Mouse (Mus musculus) midbrain, embryonic 11.5 days (tissue): ENCODE measurements around the gene Fastkd5. TPM values are rescaled to one million over a fixed set of nuclear protein-coding genes. Genes with fewer than 3 reads are reported as not detected.

Experiments used
- ATAC-seq: fragments of 200-750 bp; cut with Nextera tagmentation; 2 replicates; pipeline ENCODE4 v1.8.0; 2017; ENCODE audit warnings: moderate TSS enrichment, moderate library complexity; ENCODE audit not compliant: low FRiP score
- DNase-seq: peaks from one replicate; pipeline ENCODE4 v3.0.0; 2015; ENCODE audit warnings: low spot score; ENCODE audit errors: missing footprints
- H3K27ac ChIP-seq: fragments of 300-500 bp; sonication (generic); 2 replicates; pipeline ENCODE4 v1.5.1; 2014; ENCODE audit warnings: low read depth, low read length
- H3K27me3 ChIP-seq: fragments of 300-500 bp; sonication (generic); 2 replicates; pipeline ENCODE4 v1.6.1; 2014; ENCODE audit warnings: mild to moderate bottlenecking, low read length, moderate library complexity, mixed read lengths; ENCODE audit not compliant: control insufficient read depth, insufficient read depth
- H3K36me3 ChIP-seq: fragments of 300-500 bp; sonication (generic); 2 replicates; pipeline ENCODE4 v1.6.1; 2014; ENCODE audit warnings: mild to moderate bottlenecking, low read length, moderate library complexity, mixed read lengths; ENCODE audit not compliant: control insufficient read depth, insufficient read depth
- H3K4me1 ChIP-seq: fragments of 300-500 bp; sonication (generic); 2 replicates; pipeline ENCODE4 v1.6.1; 2014; ENCODE audit warnings: low read length; ENCODE audit not compliant: control insufficient read depth, insufficient read depth
- H3K4me2 ChIP-seq: fragments of 300-500 bp; sonication (generic); 2 replicates; pipeline ENCODE4 v1.6.1; 2014; ENCODE audit warnings: mild to moderate bottlenecking, moderate library complexity
- H3K4me3 ChIP-seq: fragments of 300-500 bp; sonication (generic); 2 replicates; pipeline ENCODE4 v1.5.1; 2014; ENCODE audit warnings: low read depth, low read length
- H3K9ac ChIP-seq: fragments of 300-500 bp; sonication (generic); 2 replicates; pipeline ENCODE4 v1.6.1; 2014; ENCODE audit warnings: low read length
- H3K9me3 ChIP-seq: fragments of 300-500 bp; sonication (generic); 2 replicates; pipeline ENCODE4 v1.6.1; 2016; ENCODE audit warnings: low read length; ENCODE audit not compliant: control insufficient read depth
- WGBS: fragments of 180-500 bp; shearing (Covaris S2); extraction: QIAGEN DNeasy Blood & Tissue Kit; methylation state at CpG from one replicate; pipeline ENCODE4 v1.1.7; 2014; 5-methylcytosine and 5-hydroxymethylcytosine counted together
- polyA plus RNA-seq: library from polyadenylated mRNA; unstranded; fragments of >200 nt; fragmentation: Nextera tagmentation; extraction: Ambion mirVana; gene quantifications from 2 replicates; pipeline ENCODE4 v1.2.1, GENCODE M21; 2014

The Fastkd5 gene
- polyA plus RNA-seq, 1 experiment from 2014 or later: 19.7 TPM

- H3K4me3 ChIP-seq: no peak overlapping the region; the same call in 1 of the 2 replicates
- no peak overlapping the region for H3K27ac ChIP-seq
- no peak overlapping the region for H3K9ac ChIP-seq
- WGBS: 65% methylated on average over 3 of the region's 3 CpGs
- ATAC-seq (no peak), DNase-seq (peak; percentile 84)
- H3K4me2 ChIP-seq: peak overlapping the region; percentile 90
- H3K27me3 ChIP-seq: no peaks in the 10 kb centered on the region; the same call in none of the 2 replicates
- no peaks in the 10 kb centered on the region for H3K9me3 ChIP-seq
- peaks cover 5% of the 10 kb centered on the region; the same call in 1 of the 2 replicates for H3K36me3 ChIP-seq
- H3K4me1 ChIP-seq: peaks cover 16% of the 10 kb centered on the region
These were observed 1.4 kb downstream of the Fastkd5 start for GRCm38 (mm10) chr2:130628424-130628823.

- Histone ChIP-seq H3K4me1 (no peaks in the 10 kb centered on the region), H3K27me3 (no peaks in the 10 kb centered on the region), H3K27ac (no peak overlapping the region), H3K4me3 (no peak overlapping the region), H3K9me3 (no peaks in the 10 kb centered on the region), H3K36me3 (peaks cover 21% of the 10 kb centered on the region), H3K4me2 (no peak overlapping the region), H3K9ac (no peak overlapping the region)
- WGBS: 98% methylated on average over 7 of the region's 7 CpGs
- DNase-seq (no peak), ATAC-seq (no peak)
These were observed 10.9 kb downstream of the Fastkd5 start for GRCm38 (mm10) chr2:130618972-130619371.

GRCm38 (mm10) chr2:130613091-130613490, 16.7 kb downstream of the Fastkd5 start:
- Histone ChIP-seq H3K4me3 (no peak overlapping the region), H3K4me1 (no peaks in the 10 kb centered on the region), H3K27me3 (no peaks in the 10 kb centered on the region), H3K9ac (no peak overlapping the region), H3K4me2 (no peak overlapping the region), H3K9me3 (no peaks in the 10 kb centered on the region), H3K27ac (no peak overlapping the region), H3K36me3 (peaks cover 13% of the 10 kb centered on the region)
- ATAC-seq (no peak), DNase-seq (no peak)
- WGBS: 63% methylated on average over 3 of the region's 3 CpGs

- no peaks in the 10 kb centered on the region for H3K4me1 ChIP-seq
- no peak overlapping the region for H3K4me2 ChIP-seq
- H3K9ac ChIP-seq: no peak overlapping the region
- H3K27me3 ChIP-seq: no peaks in the 10 kb centered on the region
- no peaks in the 10 kb centered on the region for H3K9me3 ChIP-seq
- H3K4me3 ChIP-seq: no peak overlapping the region
- no peak overlapping the region for H3K27ac ChIP-seq
- no peak for DNase-seq
- WGBS: 86% methylated on average over 4 of the region's 4 CpGs
- H3K36me3 ChIP-seq: peaks cover 6% of the 10 kb centered on the region
- ATAC-seq: no peak
These were observed 27.6 kb downstream of the Fastkd5 start for GRCm38 (mm10) chr2:130602195-130602594.

GRCm38 (mm10) chr2:130598399-130598798, 31.4 kb downstream of the Fastkd5 start:
- no peak overlapping the region for H3K27ac ChIP-seq
- ATAC-seq (no peak), DNase-seq (no peak)
- WGBS: 77% methylated on average over 3 of the region's 3 CpGs
- no peak overlapping the region for H3K9ac ChIP-seq
- H3K4me3 ChIP-seq: no peak overlapping the region
- peaks cover 6% of the 10 kb centered on the region for H3K36me3 ChIP-seq
- H3K27me3 ChIP-seq: no peaks in the 10 kb centered on the region
- no peaks in the 10 kb centered on the region for H3K4me1 ChIP-seq
- no peak overlapping the region for H3K4me2 ChIP-seq
- no peaks in the 10 kb centered on the region for H3K9me3 ChIP-seq

- H3K27me3 ChIP-seq: no peaks in the 10 kb centered on the region
- no peak overlapping the region for H3K4me2 ChIP-seq
- no peak overlapping the region for H3K27ac ChIP-seq
- H3K4me3 ChIP-seq: no peak overlapping the region
- H3K36me3 ChIP-seq: peaks cover 6% of the 10 kb centered on the region
- 29% methylated on average over 1 of the region's 1 CpGs for WGBS
- no peaks in the 10 kb centered on the region for H3K4me1 ChIP-seq
- H3K9ac ChIP-seq: no peak overlapping the region
- no peaks in the 10 kb centered on the region for H3K9me3 ChIP-seq
- ATAC-seq: no peak
- DNase-seq: no peak
These were observed 32.2 kb downstream of the Fastkd5 start for GRCm38 (mm10) chr2:130597601-130598010.

- ATAC-seq (no peak), DNase-seq (peak; percentile 8)
- H3K4me1 ChIP-seq: no peaks in the 10 kb centered on the region
- no peak overlapping the region for H3K9ac ChIP-seq
- no peak overlapping the region for H3K27ac ChIP-seq
- no peak overlapping the region for H3K4me3 ChIP-seq
- H3K4me2 ChIP-seq: no peak overlapping the region
- H3K36me3 ChIP-seq: peaks cover 7% of the 10 kb centered on the region
- no peaks in the 10 kb centered on the region for H3K9me3 ChIP-seq
- H3K27me3 ChIP-seq: no peaks in the 10 kb centered on the region
- WGBS: 85% methylated on average over 1 of the region's 1 CpGs
These were observed 34.2 kb downstream of the Fastkd5 start for GRCm38 (mm10) chr2:130595596-130595995.

- H3K9me3 ChIP-seq: no peaks in the 10 kb centered on the region
- H3K36me3 ChIP-seq: peaks cover 6% of the 10 kb centered on the region; the same call in 1 of the 2 replicates
- H3K9ac ChIP-seq: no peak overlapping the region
- H3K27me3 ChIP-seq: no peaks in the 10 kb centered on the region
- no peak overlapping the region for H3K4me3 ChIP-seq
- H3K27ac ChIP-seq: no peak overlapping the region
- no peaks in the 10 kb centered on the region for H3K4me1 ChIP-seq
- WGBS: 83% methylated on average over 2 of the region's 2 CpGs
- no peak for DNase-seq
- H3K4me2 ChIP-seq: no peak overlapping the region
- no peak for ATAC-seq
These were observed 38.8 kb downstream of the Fastkd5 start for GRCm38 (mm10) chr2:130591016-130591415.

GRCm38 (mm10) chr2:130589761-130590160, 40.1 kb downstream of the Fastkd5 start:
- Histone ChIP-seq H3K4me2 (no peak overlapping the region), H3K9me3 (no peaks in the 10 kb centered on the region), H3K27me3 (no peaks in the 10 kb centered on the region), H3K9ac (no peak overlapping the region), H3K4me1 (no peaks in the 10 kb centered on the region), H3K27ac (no peak overlapping the region), H3K4me3 (no peak overlapping the region), H3K36me3 (peaks cover 6% of the 10 kb centered on the region; the same call in 1 of the 2 replicates)
- WGBS: 96% methylated on average over 2 of the region's 2 CpGs
- ATAC-seq (no peak), DNase-seq (no peak)
